Mouse (Mus musculus): ENCODE data around the gene Cd38. TPM values are rescaled to one million over a fixed set of nuclear protein-coding genes. Genes with fewer than 3 reads are reported as not detected.

The Cd38 gene
- 5.2 TPM in 2 replicates for polyA plus RNA-seq (2012; rRNA removed)
- polyA plus RNA-seq (2014; fragmentation: Nextera tagmentation; extraction: Ambion mirVana), result 9.3 and 10.6 TPM in 2 replicates

- no peaks in the 10 kb centered on the region for H3K9me3 ChIP-seq (ENCODE audit: control insufficient read depth, low read length)
- no peak for ATAC-seq (ENCODE audit: insufficient read depth)
These were observed at the start of gene Cd38 for GRCm38 (mm10) chr5:43868253-43868652. TSS of gene Cd38 (plus strand) at chr5:43868553.

GRCm38 (mm10) chr5:43818695-43819094 lies 49.7 kb upstream of the Cd38 start, which contains the start of gene Bst1:
TSS of gene Bst1 (plus strand) at chr5:43818885.
- DNase-seq (ENCODE audit: low read depth in 3 of 3, low spot score in 3 of 3) (no peak), ATAC-seq (ENCODE audit: insufficient read depth) (no peak)
- TF ChIP-seq CTCF (IDR thresholded peaks at IDR 0.05; ENCODE audit: low read depth) (no peak), EP300 (IDR thresholded peaks at IDR 0.05; ENCODE audit: low read depth) (no peak)
- Histone ChIP-seq H3K9me3 (ENCODE audit: control insufficient read depth, low read length) (no peaks in the 10 kb centered on the region), H3K27ac (no peak within 1 kb of the TSS), H3K4me3 (ENCODE audit: insufficient read depth in 1 of 2, low read depth in 2 of 2, low read length in 2 of 2) (no peak within 1 kb of the TSS), H3K9ac (replicated peaks) (no peak within 1 kb of the TSS), H3K4me2 (ENCODE audit: low read depth) (no peak within 1 kb of the TSS), H3K27me3 (ENCODE audit: control insufficient read depth, insufficient read depth, low read length) (no peaks in the 10 kb centered on the region), H3K36me3 (replicated peaks; ENCODE audit: control insufficient read depth, insufficient read depth, low read depth) (no peaks in the 10 kb centered on the region), H3K4me1 (replicated peaks; ENCODE audit: control insufficient read depth in 2 of 2, insufficient read depth in 2 of 2, low read length in 1 of 2) (no peaks in the 10 kb centered on the region)
- WGBS (ENCODE audit: insufficient replicate concordance), result 39% methylated on average over 12 of the region's 12 CpGs

More at GRCm38 (mm10) chr5:43868253-43868652, at the start of gene Cd38:
- Histone ChIP-seq H3K36me3 (replicated peaks; ENCODE audit: control insufficient read depth, insufficient read depth, low read depth) (no peaks in the 10 kb centered on the region), H3K27me3 (ENCODE audit: control insufficient read depth, insufficient read depth, low read length) (no peaks in the 10 kb centered on the region), H3K27ac (no peak within 1 kb of the TSS), H3K9ac (replicated peaks) (no peak within 1 kb of the TSS), H3K4me2 (ENCODE audit: low read depth) (peak within 1 kb of the TSS; percentile 42), H3K4me3 (ENCODE audit: insufficient read depth in 1 of 2, low read depth in 2 of 2, low read length in 2 of 2) (peak within 1 kb of the TSS; percentile 24 to 30), H3K4me1 (replicated peaks; ENCODE audit: control insufficient read depth in 2 of 2, insufficient read depth in 2 of 2, low read length in 1 of 2) (peaks cover 0 to 7% of the 10 kb centered on the region in 2 experiments; a peak in 2 of 4 replicates)
- TF ChIP-seq CTCF (IDR thresholded peaks at IDR 0.05; ENCODE audit: low read depth), result no peak
- no peak for TF ChIP-seq EP300 (IDR thresholded peaks at IDR 0.05; ENCODE audit: low read depth)
- no peak for DNase-seq (ENCODE audit: low read depth in 3 of 3, low spot score in 3 of 3)

GRCm38 (mm10) chr5:43820785-43821184 lies 47.6 kb upstream of the Cd38 start:
- DNase-seq (ENCODE audit: low read depth in 3 of 3, low spot score in 3 of 3), result no peak
- TF ChIP-seq CTCF (IDR thresholded peaks at IDR 0.05; ENCODE audit: low read depth) (no peak), EP300 (IDR thresholded peaks at IDR 0.05; ENCODE audit: low read depth) (no peak)
- no peaks in the 10 kb centered on the region for H3K4me1 ChIP-seq (replicated peaks; ENCODE audit: control insufficient read depth in 2 of 2, insufficient read depth in 2 of 2, low read length in 1 of 2)
- H3K36me3 ChIP-seq (replicated peaks; ENCODE audit: control insufficient read depth, insufficient read depth, low read depth), result no peaks in the 10 kb centered on the region
- no peak overlapping the region for H3K4me2 ChIP-seq (ENCODE audit: low read depth)
- whole genome bisulfite sequencing (ENCODE audit: insufficient replicate concordance), result 76% methylated on average over 11 of the region's 11 CpGs
- no peak overlapping the region for H3K9ac ChIP-seq (replicated peaks)
- no peak for ATAC-seq (ENCODE audit: insufficient read depth)
- no peaks in the 10 kb centered on the region for H3K27me3 ChIP-seq (ENCODE audit: control insufficient read depth, insufficient read depth, low read length)
- no peak overlapping the region for H3K27ac ChIP-seq
- no peaks in the 10 kb centered on the region for H3K9me3 ChIP-seq (ENCODE audit: control insufficient read depth, low read length)
- H3K4me3 ChIP-seq (ENCODE audit: insufficient read depth in 1 of 2, low read depth in 2 of 2, low read length in 2 of 2), result no peak overlapping the region

- no peak within 1 kb of the TSS for H3K27ac ChIP-seq
- no peaks in the 10 kb centered on the region for H3K27me3 ChIP-seq (ENCODE audit: control insufficient read depth, insufficient read depth, low read length)
- H3K4me3 ChIP-seq (ENCODE audit: insufficient read depth in 1 of 2, low read depth in 2 of 2, low read length in 2 of 2), result no peak within 1 kb of the TSS
- TF ChIP-seq CTCF (IDR thresholded peaks at IDR 0.05; ENCODE audit: low read depth), result no peak
- TF ChIP-seq EP300 (IDR thresholded peaks at IDR 0.05; ENCODE audit: low read depth), result no peak
- WGBS (ENCODE audit: insufficient replicate concordance), result 71% methylated on average over 19 of the region's 19 CpGs
- ATAC-seq (ENCODE audit: insufficient read depth), result no peak
- no peak for DNase-seq (ENCODE audit: low read depth in 3 of 3, low spot score in 3 of 3)
- H3K9ac ChIP-seq (replicated peaks), result no peak within 1 kb of the TSS
- no peaks in the 10 kb centered on the region for H3K36me3 ChIP-seq (replicated peaks; ENCODE audit: control insufficient read depth, insufficient read depth, low read depth)
- H3K4me1 ChIP-seq (replicated peaks; ENCODE audit: control insufficient read depth in 2 of 2, insufficient read depth in 2 of 2, low read length in 1 of 2), result no peaks in the 10 kb centered on the region
- H3K4me2 ChIP-seq (ENCODE audit: low read depth), result no peak within 1 kb of the TSS
- H3K9me3 ChIP-seq (ENCODE audit: control insufficient read depth, low read length), result no peaks in the 10 kb centered on the region
These were observed 46.8 kb upstream of the Cd38 start, which contains the start of gene Fbxl5 for GRCm38 (mm10) chr5:43821538-43821937. TSS of gene Fbxl5 (minus strand) at chr5:43821638.

- Histone ChIP-seq H3K27ac (no peak overlapping the region), H3K9me3 (ENCODE audit: control insufficient read depth, low read length) (no peaks in the 10 kb centered on the region), H3K4me3 (ENCODE audit: insufficient read depth in 1 of 2, low read depth in 2 of 2, low read length in 2 of 2) (no peak overlapping the region), H3K4me1 (replicated peaks; ENCODE audit: control insufficient read depth in 2 of 2, insufficient read depth in 2 of 2, low read length in 1 of 2) (no peaks in the 10 kb centered on the region), H3K9ac (replicated peaks) (no peak overlapping the region), H3K36me3 (replicated peaks; ENCODE audit: control insufficient read depth, insufficient read depth, low read depth) (no peaks in the 10 kb centered on the region), H3K4me2 (ENCODE audit: low read depth) (no peak overlapping the region), H3K27me3 (ENCODE audit: control insufficient read depth, insufficient read depth, low read length) (no peaks in the 10 kb centered on the region)
- WGBS (ENCODE audit: insufficient replicate concordance), result 73% methylated on average over 8 of the region's 8 CpGs
- DNase-seq (ENCODE audit: low read depth in 3 of 3, low spot score in 3 of 3) (no peak), ATAC-seq (ENCODE audit: insufficient read depth) (no peak)
- TF ChIP-seq CTCF (IDR thresholded peaks at IDR 0.05; ENCODE audit: low read depth), result no peak
- TF ChIP-seq EP300 (IDR thresholded peaks at IDR 0.05; ENCODE audit: low read depth), result no peak
These were observed 46.2 kb upstream of the Cd38 start for GRCm38 (mm10) chr5:43822199-43822598.
